ENCODE assay signal across 10 mouse cellular contexts in genomic region chr11:118203469-118203868, GRCm38 (mm10). TPM values are rescaled to one million over a fixed set of nuclear protein-coding genes. Genes with fewer than 3 reads are reported as not detected.
DNase-seq lines count a peak whose midpoint lies in the region; ATAC-seq and TF ChIP-seq lines count a peak whose summit lies in the region.
"Had no signal": no experiment of that assay in that cellular context is flagged by ENCODE, and none has a peak within 500 bp of the region (broad histone marks: within the 10 kb centered on the region; RNA-seq: fewer than 3 reads in every experiment).

No protein-coding gene starts in this region.

- H3K36me3 ChIP-seq in kidney, postnatal 0 days (ENCODE audit: insufficient read depth, low read length), result no peaks in the 10 kb centered on the region
- no peaks in the 10 kb centered on the region for H3K36me3 ChIP-seq in kidney, adult 2 months (ENCODE audit: control insufficient read depth, insufficient read depth, low read length)
- no peaks in the 10 kb centered on the region for H3K36me3 ChIP-seq in embryonic facial prominence, embryonic 10.5 days (replicated peaks)
- no peaks in the 10 kb centered on the region for H3K36me3 ChIP-seq in hindbrain, embryonic 12.5 days
- H3K36me3 ChIP-seq in neural tube, embryonic 13.5 days, result no peaks in the 10 kb centered on the region

- no peak overlapping the region for H3K4me3 ChIP-seq in kidney, postnatal 0 days (replicated peaks; ENCODE audit: low read depth, low read length)
- H3K4me3 ChIP-seq in kidney, adult 2 months (ENCODE audit: insufficient read depth, low read depth, low read length), result no peak overlapping the region
- H3K4me3 ChIP-seq in embryonic facial prominence, embryonic 10.5 days, result no peak overlapping the region
- no peak overlapping the region for H3K4me3 ChIP-seq in hindbrain, embryonic 12.5 days
- no peak overlapping the region for H3K4me3 ChIP-seq in neural tube, embryonic 13.5 days

- no peak for ATAC-seq in kidney, postnatal 0 days (replicated peaks; ENCODE audit: low FRiP score, low read depth)
- no peak for ATAC-seq in hindbrain, embryonic 12.5 days (ENCODE audit: low FRiP score)
- no peak for ATAC-seq in neural tube, embryonic 13.5 days (ENCODE audit: low read depth)
- ATAC-seq: Patski had no signal

- no peak overlapping the region for H3K9ac ChIP-seq in kidney, postnatal 0 days (ENCODE audit: low read depth, low read length)
- H3K9ac ChIP-seq in hindbrain, embryonic 12.5 days, result peak overlapping the region; percentile 85; the same call in 1 of the 2 replicates
- H3K9ac ChIP-seq in neural tube, embryonic 13.5 days, result peak overlapping the region; percentile 88

- TF ChIP-seq CTCF in kidney, postnatal 0 days (IDR thresholded peaks at IDR 0.05; ENCODE audit: low read depth), result no peak
- no peak for TF ChIP-seq CTCF in kidney, adult 2 months (conservative IDR thresholded peaks at IDR 0.05; ENCODE audit: insufficient read depth, insufficient read length, low read depth, low read length)

- no peak overlapping the region for H3K4me2 ChIP-seq in kidney, postnatal 0 days (ENCODE audit: low read length)
- H3K4me2 ChIP-seq in hindbrain, embryonic 12.5 days (replicated peaks), result peak overlapping the region; percentile 69
- no peak overlapping the region for H3K4me2 ChIP-seq in neural tube, embryonic 13.5 days

- DNase-seq in kidney, postnatal 0 days (ENCODE audit: low spot score), result no peak
- no peak for DNase-seq in kidney, adult 2 months
- no peak for DNase-seq in embryonic facial prominence, embryonic 10.5 days (ENCODE audit: low spot score)
- DNase-seq in adrenal gland, adult 18-20 months (ENCODE audit: low spot score in 2 of 2), result no peak
- DNase-seq in kidney, adult 11 months, result no peak
- no peak for DNase-seq in kidney, postnatal 36 days
- DNase-seq: cerebellum, adult 11 months had no signal

- peaks cover 45% of the 10 kb centered on the region for H3K4me1 ChIP-seq in kidney, postnatal 0 days (replicated peaks; ENCODE audit: insufficient read depth, low read length)
- H3K4me1 ChIP-seq in kidney, adult 2 months (ENCODE audit: control insufficient read depth, insufficient read depth, low read length), result peaks cover 47% of the 10 kb centered on the region
- H3K4me1 ChIP-seq in embryonic facial prominence, embryonic 10.5 days, result peaks cover 79% of the 10 kb centered on the region
- H3K4me1 ChIP-seq in hindbrain, embryonic 12.5 days, result peaks cover 66% of the 10 kb centered on the region
- H3K4me1 ChIP-seq in neural tube, embryonic 13.5 days (replicated peaks), result peaks cover 80% of the 10 kb centered on the region

- H3K27ac ChIP-seq in kidney, postnatal 0 days, result peak overlapping the region; percentile 76; the same call in 1 of the 2 replicates
- no peak overlapping the region for H3K27ac ChIP-seq in kidney, adult 2 months (ENCODE audit: insufficient read depth, low read depth, low read length)
- peak overlapping the region; percentile 87 for H3K27ac ChIP-seq in embryonic facial prominence, embryonic 10.5 days (replicated peaks)
- H3K27ac ChIP-seq in hindbrain, embryonic 12.5 days, result peak overlapping the region; percentile 96
- peak overlapping the region; percentile 99 for H3K27ac ChIP-seq in neural tube, embryonic 13.5 days (replicated peaks)

- no peaks in the 10 kb centered on the region for H3K27me3 ChIP-seq in kidney, postnatal 0 days (ENCODE audit: insufficient read depth, low read length)
- H3K27me3 ChIP-seq in kidney, adult 2 months (replicated peaks; ENCODE audit: control insufficient read depth, insufficient read depth, low read length), result no peaks in the 10 kb centered on the region
- H3K27me3 ChIP-seq in embryonic facial prominence, embryonic 10.5 days (replicated peaks; ENCODE audit: low read depth, poor library complexity, severe bottlenecking), result no peaks in the 10 kb centered on the region
- H3K27me3 ChIP-seq in hindbrain, embryonic 12.5 days, result no peaks in the 10 kb centered on the region
- no peaks in the 10 kb centered on the region for H3K27me3 ChIP-seq in neural tube, embryonic 13.5 days
- H3K27me3 ChIP-seq: Patski had no signal

- no peak for TF ChIP-seq POLR2A in kidney, adult 2 months (IDR thresholded peaks at IDR 0.05; ENCODE audit: low read depth, low read length)

- WGBS in kidney, postnatal 0 days, result 89% methylated on average over 6 of the region's 6 CpGs
- WGBS in kidney, adult 2 months, result 88% methylated on average over 6 of the region's 6 CpGs
- 86% methylated on average over 6 of the region's 6 CpGs for whole genome bisulfite sequencing in embryonic facial prominence, embryonic 10.5 days
- WGBS in hindbrain, embryonic 12.5 days, result 89% methylated on average over 6 of the region's 6 CpGs
- 86% methylated on average over 6 of the region's 6 CpGs for WGBS in neural tube, embryonic 13.5 days

- H3K9me3 ChIP-seq in kidney, postnatal 0 days (replicated peaks; ENCODE audit: low read length), result no peaks in the 10 kb centered on the region
- H3K9me3 ChIP-seq in embryonic facial prominence, embryonic 10.5 days, result no peaks in the 10 kb centered on the region
- H3K9me3 ChIP-seq in hindbrain, embryonic 12.5 days (replicated peaks), result no peaks in the 10 kb centered on the region
- no peaks in the 10 kb centered on the region for H3K9me3 ChIP-seq in neural tube, embryonic 13.5 days

RNA-seq across cellular contexts. Expression of gene Cyth1, which starts 44.9 kb away (rescaled TPM):
- polyA plus RNA-seq in kidney, postnatal 0 days (2015; fragmentation: Nextera tagmentation; extraction: Ambion mirVana), result 16.7 and 17.3 TPM in 2 replicates
- polyA plus RNA-seq in kidney, adult 2 months (2012; rRNA removed), result 18.9 and 19.5 TPM in 2 replicates
- 15.5 and 15.8 TPM in 2 replicates for polyA plus RNA-seq in embryonic facial prominence, embryonic 10.5 days (2016; fragmentation: Nextera tagmentation; extraction: Ambion mirVana)
- 29.0 and 33.5 TPM in 2 replicates for polyA plus RNA-seq in hindbrain, embryonic 12.5 days (2016; fragmentation: Nextera tagmentation; extraction: Ambion mirVana)
- polyA plus RNA-seq in neural tube, embryonic 13.5 days (2015; fragmentation: Nextera tagmentation; extraction: Ambion mirVana), result 24.4 and 25.2 TPM in 2 replicates
- total RNA-seq in adrenal gland, adult 18-20 months (2021), result 10 to 100 TPM; 29.4 to 32.2 TPM
